Mouse (Mus musculus): ENCODE data around the gene Psd. TPM values are rescaled to one million over a fixed set of nuclear protein-coding genes. Genes with fewer than 3 reads are reported as not detected.

Psd gene
- polyA plus RNA-seq, 1 experiment = 7.6 TPM

DNA sequence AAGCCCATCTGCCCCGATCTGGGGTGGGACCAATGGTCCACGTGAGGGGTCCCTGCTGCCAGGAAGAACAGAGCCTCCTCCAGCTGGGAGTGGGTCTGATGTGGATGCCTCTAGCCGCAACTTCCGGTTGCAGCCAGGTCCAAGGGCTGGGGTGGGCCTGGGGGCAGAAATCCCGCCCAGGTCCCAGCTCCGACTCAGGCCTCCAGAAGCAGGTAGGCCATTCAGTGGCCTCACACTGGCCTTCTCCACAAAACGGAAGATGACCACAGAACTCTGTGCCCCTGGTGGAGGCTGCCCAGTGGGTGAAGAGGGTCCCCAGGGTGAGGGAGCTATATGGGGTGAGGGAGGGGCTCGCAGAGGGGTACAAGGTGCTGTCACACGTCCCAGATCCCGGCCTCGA lies 2.6 kb downstream of the Psd start:
- TF ChIP-seq TAL1 (IDR thresholded peaks at IDR 0.05; ENCODE audit: low read length) = no peak
- TF ChIP-seq GATA1 (IDR thresholded peaks at IDR 0.05; ENCODE audit: low read length) = no peak
- Histone ChIP-seq H3K27me3 (ENCODE audit: control insufficient read depth) (peaks cover 91% of the 10 kb centered on the region), H3K4me3 (replicated peaks) (no peak overlapping the region), H3K4me1 (ENCODE audit: control insufficient read depth) (peaks cover 48% of the 10 kb centered on the region), H3K36me3 (ENCODE audit: control insufficient read depth) (no peaks in the 10 kb centered on the region), H3K9me3 (ENCODE audit: control insufficient read depth, low read length) (peaks cover 4% of the 10 kb centered on the region; the same call in 1 of the 2 replicates)

DNA sequence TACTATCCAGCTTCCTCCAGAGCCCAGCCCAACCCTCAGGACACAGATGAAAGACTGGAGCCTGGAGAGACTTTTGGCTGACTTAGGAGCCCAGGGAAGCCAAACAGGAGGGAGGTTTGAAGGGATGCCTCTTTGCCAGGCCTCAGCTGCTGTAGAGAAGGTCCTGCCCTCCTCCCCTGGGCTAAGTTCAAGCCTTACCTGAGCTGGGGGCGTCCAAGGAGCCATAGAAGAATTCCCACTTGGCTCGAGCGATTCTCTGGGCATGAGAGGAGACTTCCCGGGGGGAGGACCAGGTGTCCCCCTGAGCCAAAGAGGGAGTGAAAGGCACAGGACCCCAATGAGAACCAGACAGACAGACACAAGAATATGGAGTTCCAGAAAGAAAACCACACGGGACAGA lies 3.2 kb downstream of the Psd start:
- peaks cover 8% of the 10 kb centered on the region; the same call in 1 of the 2 replicates for H3K9me3 ChIP-seq (ENCODE audit: control insufficient read depth, low read length)
- TF ChIP-seq TAL1 (IDR thresholded peaks at IDR 0.05; ENCODE audit: low read length) = no peak
- no peak for TF ChIP-seq GATA1 (IDR thresholded peaks at IDR 0.05; ENCODE audit: low read length)
- no peaks in the 10 kb centered on the region for H3K36me3 ChIP-seq (ENCODE audit: control insufficient read depth)
- no peak overlapping the region for H3K4me3 ChIP-seq (replicated peaks)
- peaks cover 91% of the 10 kb centered on the region for H3K27me3 ChIP-seq (ENCODE audit: control insufficient read depth)
- peaks cover 47% of the 10 kb centered on the region for H3K4me1 ChIP-seq (ENCODE audit: control insufficient read depth)

DNA sequence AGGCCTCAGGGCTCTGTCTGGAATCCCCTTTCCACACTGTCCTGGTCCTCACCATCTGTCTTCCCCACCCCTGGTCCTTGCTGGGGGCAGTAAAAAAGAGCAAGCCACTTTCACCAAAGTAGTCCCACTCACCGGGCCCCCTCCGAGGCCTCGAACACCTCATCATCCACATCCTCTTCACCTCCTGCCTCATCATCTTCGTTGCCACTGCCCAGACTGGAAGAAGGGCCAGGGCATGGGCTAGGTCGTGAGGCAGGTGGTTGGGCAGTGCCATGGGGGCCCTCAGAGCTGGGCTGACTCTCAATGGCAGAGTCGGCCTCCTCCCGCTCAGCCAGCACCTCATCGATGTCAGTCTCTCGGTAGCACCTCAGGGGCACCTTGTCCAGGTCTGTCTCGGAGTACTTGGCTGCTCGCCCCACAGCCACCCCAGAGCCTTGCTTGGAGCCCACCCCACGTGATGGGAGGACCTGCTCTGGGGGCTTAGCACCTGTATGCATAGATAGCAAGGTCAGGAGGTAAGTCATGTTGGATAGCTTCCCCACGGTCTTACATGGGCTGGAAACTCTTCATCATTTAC lies 3.9 kb downstream of the Psd start:
- Histone ChIP-seq H3K4me3 (replicated peaks) (no peak overlapping the region), H3K36me3 (ENCODE audit: control insufficient read depth) (no peaks in the 10 kb centered on the region), H3K9me3 (ENCODE audit: control insufficient read depth, low read length) (peaks cover 13% of the 10 kb centered on the region), H3K27me3 (ENCODE audit: control insufficient read depth) (peaks cover 97% of the 10 kb centered on the region), H3K4me1 (ENCODE audit: control insufficient read depth) (peaks cover 48% of the 10 kb centered on the region)
- TF ChIP-seq GATA1 (IDR thresholded peaks at IDR 0.05; ENCODE audit: low read length) = no peak
- no peak for TF ChIP-seq TAL1 (IDR thresholded peaks at IDR 0.05; ENCODE audit: low read length)

DNA sequence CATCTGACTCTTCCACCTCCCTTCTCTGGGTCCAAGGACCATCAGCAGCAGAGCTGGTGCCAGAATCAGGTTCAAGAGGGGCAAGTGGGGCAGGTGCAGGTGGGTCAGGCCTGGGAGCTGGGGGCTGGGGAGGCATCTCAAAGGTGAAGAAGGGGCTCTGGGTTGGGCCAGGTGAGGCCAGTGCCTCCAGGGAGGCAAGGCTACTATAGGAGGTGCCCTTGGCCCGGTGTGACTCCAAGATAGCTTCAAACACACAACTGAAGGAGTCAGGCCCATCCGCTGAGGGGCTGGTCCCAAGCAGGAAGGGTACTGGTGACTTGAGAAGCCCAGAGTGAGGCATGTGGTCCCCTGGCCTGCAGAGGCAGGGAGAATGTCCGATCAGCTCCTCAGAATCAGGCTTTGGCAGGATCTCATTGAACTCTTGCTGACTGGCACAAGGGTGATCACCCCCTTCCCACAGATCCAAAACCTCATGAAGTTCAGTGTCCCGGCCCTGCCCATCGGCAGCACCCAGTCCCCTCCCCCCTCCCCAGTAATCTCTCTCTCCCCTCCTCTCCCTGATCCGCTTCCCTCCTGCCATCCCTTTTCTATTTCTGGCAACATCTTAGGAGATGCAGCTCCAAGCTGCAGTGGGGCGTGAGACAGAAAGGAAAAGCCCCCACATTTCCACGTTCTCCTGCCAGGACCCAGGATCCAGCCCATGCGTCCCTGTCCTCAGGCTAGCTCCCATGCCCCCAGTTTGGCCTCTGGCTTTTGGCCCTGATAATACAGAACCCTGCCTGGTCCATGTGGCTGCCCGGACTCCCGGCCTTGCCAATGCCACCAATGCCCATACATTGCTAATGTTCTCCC lies 4.6 kb downstream of the Psd start:
- peaks cover 17% of the 10 kb centered on the region for H3K9me3 ChIP-seq (ENCODE audit: control insufficient read depth, low read length)
- peaks cover 48% of the 10 kb centered on the region for H3K4me1 ChIP-seq (ENCODE audit: control insufficient read depth)
- no peak overlapping the region for H3K4me3 ChIP-seq (replicated peaks)
- H3K36me3 ChIP-seq (ENCODE audit: control insufficient read depth) = no peaks in the 10 kb centered on the region
- peaks cover 100% of the 10 kb centered on the region for H3K27me3 ChIP-seq (ENCODE audit: control insufficient read depth)
- TF ChIP-seq TAL1 (IDR thresholded peaks at IDR 0.05; ENCODE audit: low read length) = no peak
- TF ChIP-seq GATA1 (IDR thresholded peaks at IDR 0.05; ENCODE audit: low read length) = no peak

DNA sequence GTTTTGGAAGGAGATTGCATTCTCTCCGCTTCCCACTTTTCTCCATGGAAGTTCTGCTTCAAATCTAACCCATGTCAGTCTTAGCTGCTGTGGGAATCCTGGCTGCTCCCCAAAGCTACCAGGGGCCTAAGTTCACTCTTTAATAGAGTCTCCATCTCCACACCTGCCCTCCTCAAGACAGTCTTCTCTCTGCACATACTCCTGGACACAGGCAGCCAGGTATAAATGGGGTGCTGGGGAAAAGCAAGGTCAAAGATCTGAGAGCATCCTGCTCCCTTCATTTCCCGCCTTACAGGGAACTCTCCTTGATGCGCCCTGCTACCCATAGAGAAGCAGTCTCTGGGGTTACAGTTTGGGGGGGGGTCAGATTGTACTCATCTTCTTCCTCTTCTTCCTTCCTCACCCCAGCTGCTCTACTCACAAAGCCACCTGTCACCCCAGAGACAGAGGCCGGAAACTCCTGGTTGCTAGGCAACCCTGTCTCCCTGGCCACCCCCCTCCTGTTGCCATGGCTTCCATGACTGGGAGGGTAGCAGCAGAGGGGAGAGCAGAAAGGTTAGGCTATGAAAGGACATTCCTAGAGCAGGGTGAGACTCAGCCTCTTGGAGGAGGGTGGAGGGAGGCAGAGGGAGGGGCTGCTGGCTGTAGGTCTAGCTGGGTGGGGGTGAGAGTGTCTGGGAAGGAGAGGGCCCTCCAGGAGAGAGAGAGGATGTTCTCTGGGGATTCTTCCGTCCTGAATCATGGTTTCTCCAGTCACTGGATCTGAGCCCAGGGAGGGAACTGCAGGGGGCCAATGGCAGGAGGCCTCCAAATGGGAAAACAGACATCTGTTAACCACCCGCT lies 5.6 kb downstream of the Psd start:
- Histone ChIP-seq H3K9me3 (ENCODE audit: control insufficient read depth, low read length) (peaks cover 19% of the 10 kb centered on the region), H3K36me3 (ENCODE audit: control insufficient read depth) (no peaks in the 10 kb centered on the region; the same call in 1 of the 2 replicates), H3K4me1 (ENCODE audit: control insufficient read depth) (peaks cover 48% of the 10 kb centered on the region), H3K4me3 (replicated peaks) (no peak overlapping the region), H3K27me3 (ENCODE audit: control insufficient read depth) (peaks cover 100% of the 10 kb centered on the region)
- TF ChIP-seq TAL1 (IDR thresholded peaks at IDR 0.05; ENCODE audit: low read length) = no peak
- no peak for TF ChIP-seq GATA1 (IDR thresholded peaks at IDR 0.05; ENCODE audit: low read length)

DNA sequence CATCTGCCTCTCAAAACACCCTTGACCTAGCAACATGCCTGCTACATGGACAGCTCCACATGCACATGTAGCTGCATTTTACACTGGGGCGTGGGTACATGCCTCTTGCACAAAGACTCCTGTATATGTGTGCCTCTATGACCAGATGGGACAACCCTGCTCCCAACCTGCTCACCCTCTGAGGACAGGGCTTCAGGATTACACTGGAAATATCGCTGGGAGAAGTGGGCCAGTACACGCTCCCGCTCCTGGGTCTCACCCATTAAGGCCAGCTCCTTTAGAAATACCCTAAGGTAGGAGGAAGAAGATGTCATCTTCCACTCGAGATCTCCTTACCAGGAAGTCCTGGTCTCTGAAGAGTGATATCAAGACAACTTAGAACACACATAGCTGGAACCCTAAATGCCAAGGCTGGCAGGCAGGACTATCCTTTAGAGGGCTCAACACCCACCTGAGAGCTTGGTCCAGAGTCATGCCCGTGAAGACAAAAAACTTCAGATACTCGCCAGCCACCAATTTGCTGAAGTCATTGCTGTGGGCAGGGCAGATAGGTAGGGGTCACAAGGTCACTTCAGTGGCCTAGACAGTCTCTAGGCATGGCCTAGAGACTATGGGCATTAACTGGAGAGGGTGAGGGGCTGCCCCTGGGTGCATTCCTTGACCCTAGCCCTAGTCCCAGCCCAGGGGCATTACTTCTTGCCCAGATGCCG lies 6.7 kb downstream of the Psd start:
- H3K4me3 ChIP-seq (replicated peaks) = no peak overlapping the region
- H3K36me3 ChIP-seq (ENCODE audit: control insufficient read depth) = no peaks in the 10 kb centered on the region; the same call in 1 of the 2 replicates
- no peak for TF ChIP-seq TAL1 (IDR thresholded peaks at IDR 0.05; ENCODE audit: low read length)
- no peak for TF ChIP-seq GATA1 (IDR thresholded peaks at IDR 0.05; ENCODE audit: low read length)
- peaks cover 51% of the 10 kb centered on the region for H3K4me1 ChIP-seq (ENCODE audit: control insufficient read depth)
- peaks cover 95% of the 10 kb centered on the region for H3K27me3 ChIP-seq (ENCODE audit: control insufficient read depth)
- H3K9me3 ChIP-seq (ENCODE audit: control insufficient read depth, low read length) = peaks cover 19% of the 10 kb centered on the region

DNA sequence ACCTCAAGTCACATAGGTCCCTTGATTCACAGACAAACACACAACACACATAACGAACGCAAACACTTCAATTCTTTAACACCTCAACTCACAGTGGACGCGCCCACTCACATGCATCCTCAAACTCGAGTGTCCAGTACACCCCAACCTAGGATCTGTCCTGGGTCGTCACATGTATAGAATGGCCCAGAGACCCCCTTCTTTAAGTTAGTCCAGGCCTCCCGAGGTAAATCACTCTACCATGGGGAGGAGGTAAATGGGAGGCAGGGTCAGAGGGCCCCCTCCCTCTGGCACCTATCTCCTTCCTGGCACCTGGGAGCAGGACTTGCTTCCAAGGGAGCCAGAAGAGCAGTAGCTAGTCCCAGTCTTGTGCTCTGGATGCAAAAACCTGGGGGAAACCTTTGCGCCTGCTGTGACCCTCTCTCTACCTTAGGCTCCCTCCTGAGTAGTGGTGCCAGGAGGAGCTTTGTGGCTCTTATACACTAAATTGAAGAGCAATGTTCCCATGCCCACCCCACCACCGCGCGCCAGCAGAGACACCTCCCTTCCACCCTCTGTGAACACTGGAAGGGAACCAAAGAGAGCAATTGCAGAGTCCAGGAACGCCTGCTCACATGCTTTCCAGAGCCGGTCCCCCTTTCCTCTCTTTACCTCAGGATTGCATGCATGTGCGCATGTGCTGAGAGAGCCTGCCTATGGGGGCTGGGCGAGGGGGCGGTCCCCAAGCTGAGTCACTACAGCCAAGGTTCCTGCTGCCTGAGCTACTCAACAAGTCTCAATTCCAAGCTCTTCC lies 8.2 kb downstream of the Psd start:
- Histone ChIP-seq H3K9me3 (ENCODE audit: control insufficient read depth, low read length) (peaks cover 19% of the 10 kb centered on the region), H3K27me3 (ENCODE audit: control insufficient read depth) (peaks cover 87% of the 10 kb centered on the region), H3K4me1 (ENCODE audit: control insufficient read depth) (peaks cover 60% of the 10 kb centered on the region), H3K36me3 (ENCODE audit: control insufficient read depth) (peaks cover under 1% of the 10 kb centered on the region; the same call in 1 of the 2 replicates), H3K4me3 (replicated peaks) (no peak overlapping the region)
- TF ChIP-seq GATA1 (IDR thresholded peaks at IDR 0.05; ENCODE audit: low read length) (no peak), TAL1 (IDR thresholded peaks at IDR 0.05; ENCODE audit: low read length) (no peak)

DNA sequence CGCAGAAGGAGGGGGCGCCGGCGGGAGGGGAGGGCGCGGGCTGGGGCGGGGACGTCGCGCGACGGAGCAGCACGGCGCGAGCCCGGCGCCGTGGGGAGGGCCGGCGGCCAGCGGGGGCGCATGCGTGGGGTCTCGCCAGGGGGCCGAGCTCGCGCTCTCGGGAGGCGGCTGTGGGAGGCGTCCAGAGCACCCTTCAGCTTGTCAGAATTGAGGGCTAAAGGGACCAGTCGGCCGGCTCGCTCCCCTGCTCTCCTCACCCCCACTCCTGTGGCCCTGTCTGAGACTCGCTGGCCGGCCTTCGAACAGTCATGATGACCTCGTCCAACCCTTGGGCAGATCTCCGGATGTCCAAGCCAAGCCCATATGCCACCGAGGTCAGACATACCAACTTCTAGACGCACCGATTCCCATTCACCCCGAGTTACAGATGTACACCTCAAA lies 8.9 kb downstream of the Psd start:
- H3K36me3 ChIP-seq (ENCODE audit: control insufficient read depth) = peaks cover 8% of the 10 kb centered on the region
- H3K4me1 ChIP-seq (ENCODE audit: control insufficient read depth) = peaks cover 68% of the 10 kb centered on the region
- H3K9me3 ChIP-seq (ENCODE audit: control insufficient read depth, low read length) = peaks cover 19% of the 10 kb centered on the region
- H3K27me3 ChIP-seq (ENCODE audit: control insufficient read depth) = peaks cover 80% of the 10 kb centered on the region
- peak overlapping the region; percentile 15 for H3K4me3 ChIP-seq (replicated peaks)
- TF ChIP-seq TAL1 (IDR thresholded peaks at IDR 0.05; ENCODE audit: low read length) (no peak), GATA1 (IDR thresholded peaks at IDR 0.05; ENCODE audit: low read length) (no peak)

Measured in erythroblast, embryonic 14.5 days (primary cell).